Mouse (Mus musculus): Measurements from ENCODE around the gene Smoc2. TPM values are rescaled to one million over a fixed set of nuclear protein-coding genes. Genes with fewer than 3 reads are reported as not detected.

The Smoc2 gene
- total and polyA plus RNA-seq, 2 experiments from 2014 or later, result 4.5 to 5.2 TPM

GRCm38 (mm10) chr17:14342511-14342910, 63.2 kb downstream of the Smoc2 start:
- no peak for TF ChIP-seq CTCF (IDR thresholded peaks at IDR 0.05)
- ATAC-seq (ENCODE audit: low FRiP score) (no peak), DNase-seq (ENCODE audit: low spot score) (no peak)
- H3K4me1 ChIP-seq (ENCODE audit: insufficient read depth, low read length), result peaks cover 2% of the 10 kb centered on the region; the same call in 1 of the 2 replicates
- H3K27ac ChIP-seq (ENCODE audit: low read depth, low read length), result no peak overlapping the region
- WGBS, result 36% methylated on average over 8 of the region's 8 CpGs
- H3K9ac ChIP-seq (replicated peaks; ENCODE audit: low read length, poor library complexity, severe bottlenecking), result no peak overlapping the region
- H3K4me3 ChIP-seq (ENCODE audit: low read depth, low read length), result no peak overlapping the region
- H3K36me3 ChIP-seq (ENCODE audit: insufficient read depth, low read length), result no peaks in the 10 kb centered on the region
- H3K27me3 ChIP-seq (ENCODE audit: insufficient read depth, low read length), result no peaks in the 10 kb centered on the region
- no peaks in the 10 kb centered on the region for H3K9me3 ChIP-seq (ENCODE audit: low read length)
- no peak overlapping the region for H3K4me2 ChIP-seq (ENCODE audit: low read depth, low read length, poor library complexity, severe bottlenecking)

GRCm38 (mm10) chr17:14343442-14343841, 64.1 kb downstream of the Smoc2 start:
- Histone ChIP-seq H3K27ac (ENCODE audit: low read depth, low read length) (no peak overlapping the region), H3K4me3 (ENCODE audit: low read depth, low read length) (no peak overlapping the region), H3K4me1 (ENCODE audit: insufficient read depth, low read length) (peaks cover 2% of the 10 kb centered on the region; the same call in 1 of the 2 replicates), H3K9me3 (ENCODE audit: low read length) (no peaks in the 10 kb centered on the region), H3K9ac (replicated peaks; ENCODE audit: low read length, poor library complexity, severe bottlenecking) (no peak overlapping the region), H3K4me2 (ENCODE audit: low read depth, low read length, poor library complexity, severe bottlenecking) (no peak overlapping the region), H3K36me3 (ENCODE audit: insufficient read depth, low read length) (no peaks in the 10 kb centered on the region), H3K27me3 (ENCODE audit: insufficient read depth, low read length) (no peaks in the 10 kb centered on the region)
- ATAC-seq (ENCODE audit: low FRiP score), result no peak
- TF ChIP-seq CTCF (IDR thresholded peaks at IDR 0.05), result no peak
- 90% methylated on average over 12 of the region's 12 CpGs for WGBS
- no peak for DNase-seq (ENCODE audit: low spot score)

GRCm38 (mm10) chr17:14345556-14345955, 66.2 kb downstream of the Smoc2 start:
- no peaks in the 10 kb centered on the region for H3K36me3 ChIP-seq (ENCODE audit: insufficient read depth, low read length)
- 83% methylated on average over 4 of the region's 4 CpGs for WGBS
- peaks cover 2% of the 10 kb centered on the region; the same call in 1 of the 2 replicates for H3K4me1 ChIP-seq (ENCODE audit: insufficient read depth, low read length)
- H3K9me3 ChIP-seq (ENCODE audit: low read length), result no peaks in the 10 kb centered on the region
- no peak overlapping the region for H3K4me3 ChIP-seq (ENCODE audit: low read depth, low read length)
- no peak for TF ChIP-seq CTCF (IDR thresholded peaks at IDR 0.05)
- ATAC-seq (ENCODE audit: low FRiP score), result no peak
- H3K9ac ChIP-seq (replicated peaks; ENCODE audit: low read length, poor library complexity, severe bottlenecking), result no peak overlapping the region
- H3K27me3 ChIP-seq (ENCODE audit: insufficient read depth, low read length), result no peaks in the 10 kb centered on the region
- DNase-seq (ENCODE audit: low spot score), result no peak
- no peak overlapping the region for H3K4me2 ChIP-seq (ENCODE audit: low read depth, low read length, poor library complexity, severe bottlenecking)
- no peak overlapping the region for H3K27ac ChIP-seq (ENCODE audit: low read depth, low read length)

GRCm38 (mm10) chr17:14346891-14347290, 67.6 kb downstream of the Smoc2 start:
- Histone ChIP-seq H3K4me1 (ENCODE audit: insufficient read depth, low read length) (peaks cover 2% of the 10 kb centered on the region; the same call in 1 of the 2 replicates), H3K9me3 (ENCODE audit: low read length) (no peaks in the 10 kb centered on the region), H3K4me3 (ENCODE audit: low read depth, low read length) (no peak overlapping the region), H3K9ac (replicated peaks; ENCODE audit: low read length, poor library complexity, severe bottlenecking) (no peak overlapping the region), H3K27me3 (ENCODE audit: insufficient read depth, low read length) (no peaks in the 10 kb centered on the region), H3K4me2 (ENCODE audit: low read depth, low read length, poor library complexity, severe bottlenecking) (no peak overlapping the region), H3K36me3 (ENCODE audit: insufficient read depth, low read length) (no peaks in the 10 kb centered on the region), H3K27ac (ENCODE audit: low read depth, low read length) (no peak overlapping the region)
- DNase-seq (ENCODE audit: low spot score) (no peak), ATAC-seq (ENCODE audit: low FRiP score) (no peak)
- WGBS, result 90% methylated on average over 3 of the region's 3 CpGs
- no peak for TF ChIP-seq CTCF (IDR thresholded peaks at IDR 0.05)

- no peak overlapping the region for H3K4me3 ChIP-seq (ENCODE audit: low read depth, low read length)
- no peaks in the 10 kb centered on the region for H3K4me1 ChIP-seq (ENCODE audit: insufficient read depth, low read length)
- 86% methylated on average over 6 of the region's 6 CpGs for WGBS
- no peak overlapping the region for H3K27ac ChIP-seq (ENCODE audit: low read depth, low read length)
- H3K9me3 ChIP-seq (ENCODE audit: low read length), result no peaks in the 10 kb centered on the region
- no peak overlapping the region for H3K4me2 ChIP-seq (ENCODE audit: low read depth, low read length, poor library complexity, severe bottlenecking)
- ATAC-seq (ENCODE audit: low FRiP score) (no peak), DNase-seq (ENCODE audit: low spot score) (no peak)
- TF ChIP-seq CTCF (IDR thresholded peaks at IDR 0.05), result no peak
- H3K36me3 ChIP-seq (ENCODE audit: insufficient read depth, low read length), result no peaks in the 10 kb centered on the region
- H3K27me3 ChIP-seq (ENCODE audit: insufficient read depth, low read length), result no peaks in the 10 kb centered on the region
- no peak overlapping the region for H3K9ac ChIP-seq (replicated peaks; ENCODE audit: low read length, poor library complexity, severe bottlenecking)
Measured at GRCm38 (mm10) chr17:14349086-14349814, 69.9 kb downstream of the Smoc2 start.

- H3K4me2 ChIP-seq (ENCODE audit: low read depth, low read length, poor library complexity, severe bottlenecking), result no peak overlapping the region
- H3K9ac ChIP-seq (replicated peaks; ENCODE audit: low read length, poor library complexity, severe bottlenecking), result no peak overlapping the region
- TF ChIP-seq CTCF (IDR thresholded peaks at IDR 0.05), result no peak
- ATAC-seq (ENCODE audit: low FRiP score) (no peak), DNase-seq (ENCODE audit: low spot score) (no peak)
- no peaks in the 10 kb centered on the region for H3K27me3 ChIP-seq (ENCODE audit: insufficient read depth, low read length)
- H3K36me3 ChIP-seq (ENCODE audit: insufficient read depth, low read length), result no peaks in the 10 kb centered on the region
- 87% methylated on average over 10 of the region's 10 CpGs for WGBS
- no peaks in the 10 kb centered on the region for H3K4me1 ChIP-seq (ENCODE audit: insufficient read depth, low read length)
- H3K27ac ChIP-seq (ENCODE audit: low read depth, low read length), result no peak overlapping the region
- H3K4me3 ChIP-seq (ENCODE audit: low read depth, low read length), result no peak overlapping the region
- H3K9me3 ChIP-seq (ENCODE audit: low read length), result no peaks in the 10 kb centered on the region
Measured at GRCm38 (mm10) chr17:14353219-14354079, 74.1 kb downstream of the Smoc2 start.
